Mouse (Mus musculus): ENCODE data around the gene Thrap3. TPM values are rescaled to one million over a fixed set of nuclear protein-coding genes. Genes with fewer than 3 reads are reported as not detected.

Thrap3 gene
- polyA plus RNA-seq, 1 experiment: 198 TPM

- Histone ChIP-seq H3K4me1 (ENCODE audit: control insufficient read depth, insufficient read depth, low read length) (no peaks in the 10 kb centered on the region), H3K27ac (ENCODE audit: control insufficient read depth, insufficient read depth, low read depth, low read length, poor library complexity) (no peak overlapping the region), H3K4me3 (replicated peaks; ENCODE audit: control insufficient read depth, low read depth, low read length) (no peak overlapping the region)
- TF ChIP-seq CTCF (IDR thresholded peaks at IDR 0.05; ENCODE audit: control insufficient read depth, insufficient read depth, low read length): no peak
- no peak for TF ChIP-seq POLR2A (IDR thresholded peaks at IDR 0.05; ENCODE audit: borderline replicate concordance, control insufficient read depth, low read depth, low read length)
- WGBS: 79% methylated on average over 5 of the region's 5 CpGs
Observed at GRCm38 (mm10) chr4:126141021-126141420, 61.5 kb downstream of the Thrap3 start.

DNA sequence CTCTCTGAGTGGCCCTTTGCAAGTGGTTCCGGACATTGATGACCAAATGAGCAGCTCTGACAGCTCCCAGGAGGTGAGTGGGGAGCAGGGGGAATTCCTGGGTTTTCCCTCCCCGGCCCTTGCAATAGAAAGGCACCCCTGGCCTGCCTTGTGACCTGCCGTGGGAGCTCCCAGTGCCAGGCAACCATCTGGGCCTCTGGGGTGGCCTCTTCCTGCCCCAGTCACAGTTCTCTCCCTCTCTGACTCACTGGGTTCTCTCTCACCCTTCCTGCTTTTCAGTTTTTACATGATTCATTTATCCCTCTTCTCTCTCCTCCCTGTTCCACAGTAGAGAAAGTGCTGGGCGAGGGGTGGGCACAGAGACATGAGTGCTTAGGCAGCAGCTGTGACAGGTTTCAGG is 64.8 kb downstream of the Thrap3 start:
- no peak for TF ChIP-seq CTCF (IDR thresholded peaks at IDR 0.05; ENCODE audit: control insufficient read depth, insufficient read depth, low read length)
- TF ChIP-seq POLR2A (IDR thresholded peaks at IDR 0.05; ENCODE audit: borderline replicate concordance, control insufficient read depth, low read depth, low read length): no peak
- WGBS: 77% methylated on average over 4 of the region's 4 CpGs
- Histone ChIP-seq H3K4me3 (replicated peaks; ENCODE audit: control insufficient read depth, low read depth, low read length) (no peak overlapping the region), H3K27ac (ENCODE audit: control insufficient read depth, insufficient read depth, low read depth, low read length, poor library complexity) (no peak overlapping the region), H3K4me1 (ENCODE audit: control insufficient read depth, insufficient read depth, low read length) (no peaks in the 10 kb centered on the region)

DNA sequence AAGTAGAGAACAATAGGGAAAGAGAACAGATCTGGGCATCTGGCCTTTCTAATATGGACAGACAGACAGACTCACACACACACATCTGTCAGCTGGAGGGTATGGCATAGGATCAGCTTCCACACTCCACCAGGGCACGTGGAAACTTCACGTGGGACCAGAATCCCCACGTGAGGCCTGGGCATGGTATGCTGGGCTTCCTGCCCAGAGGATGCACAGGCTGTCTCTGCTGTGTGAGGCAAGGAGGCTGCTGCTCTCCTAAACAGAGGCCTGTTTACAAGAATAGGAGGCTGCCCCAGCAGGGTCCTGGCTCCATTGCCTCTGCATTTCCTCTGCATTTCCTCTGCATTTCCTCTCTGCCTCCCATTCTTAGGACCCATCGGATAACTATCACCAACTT is 67.9 kb downstream of the Thrap3 start:
- Histone ChIP-seq H3K4me1 (ENCODE audit: control insufficient read depth, insufficient read depth, low read length) (no peaks in the 10 kb centered on the region), H3K4me3 (replicated peaks; ENCODE audit: control insufficient read depth, low read depth, low read length) (no peak overlapping the region), H3K27ac (ENCODE audit: control insufficient read depth, insufficient read depth, low read depth, low read length, poor library complexity) (no peak overlapping the region)
- WGBS: 89% methylated on average over 4 of the region's 4 CpGs
- no peak for TF ChIP-seq CTCF (IDR thresholded peaks at IDR 0.05; ENCODE audit: control insufficient read depth, insufficient read depth, low read length)
- TF ChIP-seq POLR2A (IDR thresholded peaks at IDR 0.05; ENCODE audit: borderline replicate concordance, control insufficient read depth, low read depth, low read length): no peak

DNA sequence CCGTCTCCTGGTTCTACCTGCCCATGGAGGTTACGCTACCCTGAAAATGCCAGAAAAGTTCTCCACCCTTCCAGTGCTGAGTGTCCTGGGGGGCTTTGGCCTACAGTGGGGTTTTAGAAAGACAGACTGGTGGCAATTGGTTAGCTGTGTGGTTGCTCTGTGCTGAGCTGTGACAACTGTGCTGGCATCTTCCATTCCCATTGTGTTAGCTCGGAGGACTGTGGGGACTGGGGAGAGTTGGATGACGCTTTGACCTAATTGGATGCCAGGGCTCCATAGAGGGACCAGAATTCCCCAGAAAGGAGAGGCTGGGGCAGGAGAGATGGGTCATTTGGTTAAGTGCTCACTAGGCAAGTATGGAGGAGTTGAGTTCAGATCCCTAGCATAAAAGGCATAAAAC is 68.3 kb downstream of the Thrap3 start:
- TF ChIP-seq POLR2A (IDR thresholded peaks at IDR 0.05; ENCODE audit: borderline replicate concordance, control insufficient read depth, low read depth, low read length): no peak
- TF ChIP-seq CTCF (IDR thresholded peaks at IDR 0.05; ENCODE audit: control insufficient read depth, insufficient read depth, low read length): no peak
- H3K27ac ChIP-seq (ENCODE audit: control insufficient read depth, insufficient read depth, low read depth, low read length, poor library complexity): no peak overlapping the region
- H3K4me1 ChIP-seq (ENCODE audit: control insufficient read depth, insufficient read depth, low read length): no peaks in the 10 kb centered on the region
- WGBS: 87% methylated on average over 4 of the region's 4 CpGs
- H3K4me3 ChIP-seq (replicated peaks; ENCODE audit: control insufficient read depth, low read depth, low read length): no peak overlapping the region

DNA sequence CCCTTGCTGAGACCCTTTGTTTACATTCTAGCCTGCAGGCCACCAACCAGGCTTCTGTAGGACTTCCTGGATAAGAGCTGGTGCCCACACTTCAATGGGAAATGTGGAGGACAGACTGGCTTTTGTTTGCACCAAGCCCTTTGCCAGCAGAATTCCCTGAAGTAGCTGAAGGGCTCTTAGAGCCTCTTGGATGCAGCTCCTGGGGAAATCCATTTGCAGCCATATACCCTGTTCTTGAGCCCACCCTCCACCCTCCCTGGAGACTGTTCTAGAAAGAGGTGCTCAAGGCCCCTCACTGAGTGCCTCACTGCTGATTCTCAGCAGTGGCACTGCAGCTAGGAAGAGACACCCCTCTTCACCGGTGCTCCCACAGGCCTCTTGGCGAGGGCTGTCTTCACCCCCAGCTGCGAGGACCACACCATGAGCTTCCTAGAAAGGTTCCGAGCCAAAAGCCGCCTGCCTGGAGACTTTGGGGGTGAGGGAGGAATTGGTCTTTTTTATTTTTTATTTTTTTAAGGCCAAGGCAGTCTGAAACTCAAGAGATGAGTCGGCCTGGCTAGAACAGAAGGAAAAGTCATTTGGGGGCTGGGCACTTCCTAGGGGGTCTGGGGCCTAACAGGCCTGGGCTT is 69.8 kb downstream of the Thrap3 start:
- Histone ChIP-seq H3K27ac (ENCODE audit: control insufficient read depth, insufficient read depth, low read depth, low read length, poor library complexity) (no peak overlapping the region), H3K4me1 (ENCODE audit: control insufficient read depth, insufficient read depth, low read length) (no peaks in the 10 kb centered on the region), H3K4me3 (replicated peaks; ENCODE audit: control insufficient read depth, low read depth, low read length) (no peak overlapping the region)
- 82% methylated on average over 6 of the region's 6 CpGs for WGBS
- TF ChIP-seq CTCF (IDR thresholded peaks at IDR 0.05; ENCODE audit: control insufficient read depth, insufficient read depth, low read length): no peak
- no peak for TF ChIP-seq POLR2A (IDR thresholded peaks at IDR 0.05; ENCODE audit: borderline replicate concordance, control insufficient read depth, low read depth, low read length)

GRCm38 (mm10) chr4:126131290-126132121 is 71.1 kb downstream of the Thrap3 start:
- peak overlapping the region; percentile 44 for H3K27ac ChIP-seq (ENCODE audit: control insufficient read depth, insufficient read depth, low read depth, low read length, poor library complexity)
- no peaks in the 10 kb centered on the region for H3K4me1 ChIP-seq (ENCODE audit: control insufficient read depth, insufficient read depth, low read length)
- WGBS: 34% methylated on average over 10 of the region's 10 CpGs
- no peak overlapping the region for H3K4me3 ChIP-seq (replicated peaks; ENCODE audit: control insufficient read depth, low read depth, low read length)
- TF ChIP-seq POLR2A (IDR thresholded peaks at IDR 0.05; ENCODE audit: borderline replicate concordance, control insufficient read depth, low read depth, low read length) (no peak), CTCF (IDR thresholded peaks at IDR 0.05; ENCODE audit: control insufficient read depth, insufficient read depth, low read length) (no peak)

DNA sequence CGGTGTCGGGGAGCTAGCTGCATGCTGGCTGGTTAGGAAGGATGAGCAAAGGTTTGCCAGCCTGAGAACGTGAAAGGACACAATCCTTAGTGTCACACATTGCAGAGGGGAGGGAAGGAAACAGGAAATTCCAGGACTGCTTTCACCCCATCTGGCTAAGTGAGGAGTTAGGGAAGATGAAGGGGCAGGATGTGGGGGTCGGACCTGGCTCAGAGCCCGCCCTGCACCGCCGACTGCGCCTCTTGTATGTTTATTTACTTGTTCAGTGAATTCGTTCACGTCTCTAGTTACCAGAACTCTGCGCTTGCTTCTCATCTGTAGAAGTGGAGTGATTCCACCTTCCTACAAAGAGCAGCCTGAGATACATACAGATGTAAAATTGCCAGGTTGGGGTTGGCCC is 72.1 kb downstream of the Thrap3 start:
- WGBS: 87% methylated on average over 11 of the region's 11 CpGs
- H3K4me3 ChIP-seq (replicated peaks; ENCODE audit: control insufficient read depth, low read depth, low read length): no peak overlapping the region
- TF ChIP-seq CTCF (IDR thresholded peaks at IDR 0.05; ENCODE audit: control insufficient read depth, insufficient read depth, low read length) (no peak), POLR2A (IDR thresholded peaks at IDR 0.05; ENCODE audit: borderline replicate concordance, control insufficient read depth, low read depth, low read length) (no peak)
- no peak overlapping the region for H3K27ac ChIP-seq (ENCODE audit: control insufficient read depth, insufficient read depth, low read depth, low read length, poor library complexity)
- no peaks in the 10 kb centered on the region for H3K4me1 ChIP-seq (ENCODE audit: control insufficient read depth, insufficient read depth, low read length)

GRCm38 (mm10) chr4:126123309-126124040 is 79.1 kb downstream of the Thrap3 start:
- TF ChIP-seq POLR2A (IDR thresholded peaks at IDR 0.05; ENCODE audit: borderline replicate concordance, control insufficient read depth, low read depth, low read length) (no peak), CTCF (IDR thresholded peaks at IDR 0.05; ENCODE audit: control insufficient read depth, insufficient read depth, low read length) (no peak)
- WGBS: 91% methylated on average over 10 of the region's 10 CpGs

More at GRCm38 (mm10) chr4:126123309-126124040, 79.1 kb downstream of the Thrap3 start:
- no peak overlapping the region for H3K4me3 ChIP-seq (replicated peaks; ENCODE audit: control insufficient read depth, low read depth, low read length)
- H3K27ac ChIP-seq (ENCODE audit: control insufficient read depth, insufficient read depth, low read depth, low read length, poor library complexity): no peak overlapping the region
- no peaks in the 10 kb centered on the region; the same call in 1 of the 2 replicates for H3K4me1 ChIP-seq (ENCODE audit: control insufficient read depth, insufficient read depth, low read length)

Data from bone marrow, adult 2 months (tissue).